Mouse (Mus musculus): ENCODE data around the gene Gm37240. TPM values are rescaled to one million over a fixed set of nuclear protein-coding genes. Genes with fewer than 3 reads are reported as not detected.

Gm37240 gene
- total and polyA plus RNA-seq, 3 experiments, result 7.4 to 12.2 (median 7.4) TPM

DNA sequence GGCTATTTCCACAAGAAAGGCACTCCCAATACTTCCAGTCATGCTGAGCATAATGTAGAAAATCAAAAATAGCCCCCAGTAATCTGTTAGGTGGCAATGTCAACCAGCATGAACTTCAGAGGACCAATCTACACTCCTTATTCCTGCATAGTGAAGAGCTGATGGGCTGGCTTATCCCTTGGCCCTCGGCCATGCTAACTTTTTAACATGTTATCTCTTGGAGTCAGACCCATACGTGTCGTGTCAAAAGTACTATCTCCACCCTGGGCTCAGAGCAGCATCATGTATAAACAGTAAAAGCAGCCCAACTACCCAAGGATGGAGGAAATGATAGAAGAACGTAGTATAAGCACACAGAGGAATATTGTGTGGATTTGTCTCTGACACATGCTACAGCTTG, 1416.2 kb downstream of the Gm37240 start:
- DNase-seq, result no peak

DNA sequence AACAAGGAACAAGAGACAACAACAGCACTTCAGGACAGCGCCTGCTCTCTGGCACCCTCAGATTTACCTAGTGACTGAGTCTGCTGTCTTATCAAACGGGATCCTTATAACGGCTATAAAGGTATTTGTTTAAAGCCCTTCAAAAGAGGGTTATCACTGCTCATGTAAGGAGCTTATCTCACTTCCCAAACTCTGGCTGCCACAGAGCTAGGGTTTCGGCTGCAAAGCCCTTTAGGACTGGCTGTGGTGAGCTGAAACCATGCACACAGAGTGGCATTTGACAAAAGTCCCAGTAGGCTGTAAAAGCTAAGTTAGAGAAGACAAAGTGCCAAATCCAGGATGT, 1419.2 kb downstream of the Gm37240 start:
- DNase-seq, result no peak

DNA sequence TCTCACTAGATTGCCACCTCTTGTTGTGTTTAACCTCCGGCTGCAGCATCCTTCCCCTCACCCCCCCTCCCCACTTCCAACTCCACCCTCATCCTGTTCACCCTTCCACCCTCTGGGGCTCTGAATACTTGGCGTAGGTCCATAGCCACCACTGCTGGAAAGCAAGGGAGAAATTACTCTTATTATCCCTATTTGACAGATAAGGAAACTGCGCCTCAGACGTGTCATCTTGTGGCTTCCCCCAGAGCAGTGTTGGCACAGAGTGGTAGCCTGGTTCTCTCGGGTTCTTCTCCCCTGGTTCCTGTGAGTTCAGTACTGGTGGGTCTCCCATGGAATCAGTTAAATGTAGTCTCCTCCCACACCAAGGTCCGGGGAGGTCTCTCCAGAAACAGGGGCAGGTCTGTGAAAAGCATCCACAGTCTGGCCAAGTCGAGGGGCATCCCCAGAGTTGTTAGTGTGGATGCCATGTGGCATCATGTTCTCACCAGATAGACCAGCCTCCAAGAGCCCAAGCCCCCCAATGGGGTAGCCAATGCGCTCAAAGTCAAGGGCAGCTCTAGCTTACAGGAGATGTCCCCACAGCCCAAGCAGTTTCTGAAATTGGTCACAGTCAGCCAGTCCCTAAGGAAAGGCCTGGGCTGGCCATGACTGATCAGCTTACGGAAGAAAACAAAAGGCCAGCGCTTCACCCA, 1419.8 kb downstream of the Gm37240 start:
- peak; percentile 41 for DNase-seq

DNA sequence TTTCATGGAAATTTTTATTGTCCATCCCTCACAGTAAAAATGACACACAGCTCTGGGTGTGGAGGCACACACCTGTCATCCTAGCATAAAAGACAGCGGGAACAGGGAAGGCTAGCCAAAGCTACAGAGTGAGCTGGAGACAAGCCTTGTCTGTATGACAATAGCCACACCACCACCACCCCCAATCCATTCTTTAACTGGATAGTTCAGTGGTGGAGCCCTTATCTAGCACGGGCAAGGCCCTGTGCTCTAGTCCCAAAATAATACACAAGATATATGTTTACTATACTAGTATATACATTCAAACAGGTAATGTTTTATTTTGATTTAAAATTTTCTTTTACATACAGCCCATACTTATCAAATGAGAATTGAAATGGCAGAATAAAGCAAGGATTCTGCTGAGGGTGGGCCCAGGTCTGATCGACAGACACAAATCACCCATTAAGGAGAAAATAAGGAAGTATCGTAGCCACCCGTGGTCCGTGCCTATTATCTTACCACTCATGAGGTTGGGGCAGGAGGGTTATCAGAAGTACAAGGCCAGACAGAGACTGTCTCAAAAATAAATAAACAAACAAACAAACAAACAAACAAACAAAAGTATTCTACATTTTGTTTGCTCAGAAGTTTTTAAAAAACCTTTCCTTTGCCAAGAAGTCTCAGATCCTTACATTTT, 1421.4 kb downstream of the Gm37240 start:
- no peak for DNase-seq

DNA sequence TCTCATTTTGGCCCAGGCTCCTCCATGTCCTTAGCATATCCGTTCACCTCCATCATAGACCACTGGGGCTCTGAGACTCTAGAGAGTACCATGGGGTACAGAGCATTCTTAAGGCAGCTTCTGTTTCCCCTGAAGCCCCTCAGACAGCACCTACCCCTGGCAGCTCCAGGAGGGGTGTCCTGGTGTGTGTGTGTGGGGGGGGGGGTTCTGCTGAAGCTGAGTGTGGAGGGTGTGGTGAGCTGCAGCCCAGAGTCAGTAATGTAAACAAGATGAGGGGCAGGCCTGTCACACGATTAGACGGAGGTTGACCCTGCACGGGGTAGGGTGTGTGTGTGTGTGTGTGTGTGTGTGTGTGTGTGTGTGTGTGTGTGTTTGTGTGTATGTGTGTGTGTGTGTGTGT, 1425.6 kb downstream of the Gm37240 start:
- DNase-seq, result no peak

DNA sequence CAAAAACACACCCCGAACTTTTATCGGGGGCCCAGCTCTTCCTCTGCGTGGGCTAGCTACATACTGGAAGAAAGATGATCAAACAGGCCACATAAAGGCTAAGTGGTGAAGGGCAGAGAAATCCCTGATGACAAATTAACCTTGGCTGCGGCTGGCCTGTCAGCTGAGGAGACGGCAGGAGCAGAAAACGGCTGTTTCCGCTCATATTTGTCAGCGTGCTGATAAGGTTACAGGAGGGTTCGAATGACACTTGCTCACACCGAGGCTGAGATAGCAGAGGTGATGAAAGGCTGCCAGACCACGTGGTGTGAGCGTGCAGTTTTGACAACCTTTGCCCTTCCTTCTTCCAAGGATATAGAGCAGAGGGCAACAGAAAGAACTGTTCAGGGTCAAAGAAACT, 1426.4 kb downstream of the Gm37240 start:
- peak; percentile 88 for DNase-seq

DNA sequence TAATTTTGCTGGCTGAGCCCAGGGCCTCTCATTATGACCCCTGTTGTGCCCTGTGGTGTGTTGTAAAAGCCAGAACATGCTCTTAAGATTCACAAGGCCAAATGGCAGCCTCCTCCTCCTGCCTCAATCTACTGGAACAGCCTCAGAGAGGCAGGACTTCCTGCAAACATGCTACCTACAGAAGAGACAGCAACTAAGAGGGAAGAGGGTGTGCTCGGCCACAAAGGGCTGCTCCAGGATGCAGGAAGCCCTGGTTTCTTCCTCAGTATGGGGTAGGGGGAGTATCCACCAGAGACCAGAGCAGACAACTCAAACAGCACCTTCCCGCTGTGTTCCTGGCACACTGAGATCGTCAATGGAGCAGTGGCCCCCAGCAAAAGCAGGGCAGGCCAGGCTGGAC, 1426.8 kb downstream of the Gm37240 start:
- DNase-seq, result peak; percentile 27

DNA sequence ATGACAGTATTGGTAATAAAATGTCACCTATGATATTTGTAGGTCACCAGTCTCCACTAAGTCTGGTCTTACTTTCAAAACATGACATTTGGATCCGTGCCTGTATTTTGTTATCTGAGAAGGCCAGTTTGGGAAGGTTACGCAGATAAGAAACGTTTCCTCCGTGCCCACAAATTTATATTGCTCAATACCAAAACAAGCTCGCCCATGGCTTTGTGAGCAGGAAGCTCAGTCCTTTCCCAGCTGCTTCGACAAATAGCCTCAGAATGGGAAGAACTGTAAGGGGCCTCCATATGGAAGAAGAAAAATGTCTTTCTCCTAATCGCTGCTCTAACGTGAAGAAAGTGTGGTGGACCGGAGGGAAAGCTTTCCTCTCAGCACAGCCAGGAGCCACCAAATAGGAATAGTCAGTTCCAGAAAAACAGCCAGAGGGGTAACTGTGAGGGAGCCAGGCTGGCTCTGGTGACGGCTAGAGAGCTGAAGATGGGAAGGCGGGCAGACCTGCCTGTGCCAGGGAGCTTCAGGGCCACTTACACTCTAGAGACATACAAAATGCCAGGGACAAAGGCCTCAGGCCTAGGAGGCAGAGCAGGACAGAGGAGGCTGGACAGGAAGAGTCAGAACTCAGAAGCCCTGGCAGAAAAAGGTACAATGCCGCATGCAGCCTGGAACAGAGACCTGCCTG, 1431.4 kb downstream of the Gm37240 start:
- DNase-seq, result peak; percentile 85

DNA sequence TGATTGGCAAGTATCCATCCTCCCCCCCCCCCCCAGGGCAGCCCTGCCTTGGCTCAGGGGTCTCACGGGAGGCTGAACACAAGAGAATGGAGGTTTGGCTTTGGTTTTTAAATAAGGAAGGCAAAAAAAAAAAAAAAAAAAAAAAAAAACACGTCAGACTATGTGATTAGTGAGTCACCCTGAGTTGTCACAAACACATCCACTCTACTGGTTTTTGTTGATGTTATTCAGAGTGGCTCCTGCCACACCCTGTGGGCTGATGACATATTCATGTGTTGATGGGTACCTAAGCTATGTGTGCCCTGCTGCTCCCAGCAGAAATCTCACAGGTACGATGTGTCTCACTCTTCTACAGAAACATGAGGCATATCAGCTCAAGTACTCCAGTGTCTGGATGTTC, 1436.7 kb downstream of the Gm37240 start:
- no peak for DNase-seq

DNA sequence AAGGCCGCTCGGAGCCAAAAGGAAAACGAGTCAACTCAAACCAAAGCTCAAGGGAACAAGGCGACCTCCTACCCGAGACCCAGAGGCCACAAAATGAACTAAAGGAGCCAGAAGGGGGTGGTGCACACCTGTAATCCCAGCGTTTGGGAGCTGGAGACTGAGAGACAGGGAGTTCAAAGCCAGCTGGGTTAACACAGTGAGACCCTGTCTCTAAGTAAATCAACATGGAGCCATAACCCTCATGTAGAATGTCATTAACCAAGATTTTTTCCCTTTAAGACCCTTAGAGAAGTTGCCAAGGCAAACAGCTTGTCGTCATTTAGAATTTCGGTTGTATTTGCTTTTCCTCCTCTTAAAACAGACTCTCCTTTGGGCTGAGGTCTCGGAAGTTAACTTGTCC, 1438.3 kb downstream of the Gm37240 start:
- no peak for DNase-seq

DNA sequence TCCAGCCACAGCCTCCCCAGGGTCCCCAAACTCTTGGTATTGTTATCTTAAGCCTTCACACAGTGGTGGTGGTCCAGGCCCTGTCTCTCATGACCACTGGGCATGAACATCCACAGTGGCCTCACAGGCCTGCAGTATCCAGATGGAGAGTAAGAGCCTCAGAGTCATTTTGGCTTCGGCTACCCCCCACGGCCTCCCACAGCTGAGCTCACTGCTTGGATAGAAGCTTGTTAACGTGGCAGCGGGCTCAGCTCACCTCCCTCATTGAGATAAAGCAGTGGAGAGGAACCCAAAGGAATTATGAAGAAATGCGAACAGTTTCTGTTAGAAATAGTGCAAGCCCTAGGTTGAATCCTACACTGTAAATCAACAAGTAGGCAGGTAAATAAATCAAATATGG, 1439.5 kb downstream of the Gm37240 start:
- no peak for DNase-seq

Small RNA genes lying within 50 kb of the gene (microRNA-seq; reads per million reads assigned to microRNA genes)
- 0 reads per million in 2 experiments for gene Mir466k

Other genes with a start within 250 kb of the Gm37240 start
- 1 to 10 TPM; 8.9 to 9.3 TPM for gene Fam160a1, start 70.2 kb downstream of the Gm37240 start, total RNA-seq (2021)
- gene Fam160a1, start 70.2 kb downstream of the Gm37240 start, polyA plus RNA-seq (2012; rRNA removed), result 4.5 TPM in 2 replicates
- 1 to 10 TPM; 2.0 to 2.4 TPM for gene Glt28d2, start within 50 bp of the Gm37240 start, total RNA-seq (2021)
- 0.31 and 0.51 TPM in 2 replicates for gene Glt28d2, start within 50 bp of the Gm37240 start, polyA plus RNA-seq (2012; rRNA removed)
- gene Sh3d19, start 83.6 kb upstream of the Gm37240 start, total RNA-seq (2021), result 10 to 100 TPM; 14.5 to 26.8 TPM
- gene Sh3d19, start 83.6 kb upstream of the Gm37240 start, polyA plus RNA-seq (2012; rRNA removed), result 19.1 and 20.4 TPM in 2 replicates
- not detected for gene Prss48, start 115.0 kb upstream of the Gm37240 start, total RNA-seq (2021)
- gene Prss48, start 115.0 kb upstream of the Gm37240 start, polyA plus RNA-seq (2012; rRNA removed), result not detected in 2 replicates